Mouse (Mus musculus) mammary gland, adult 2 months (tissue): ENCODE measurements around the gene Ankrd34a. TPM values are rescaled to one million over a fixed set of nuclear protein-coding genes. Genes with fewer than 3 reads are reported as not detected.

Source experiments
- polyA plus RNA-seq: library from polyadenylated mRNA; depleted of rRNA; stranded (reverse); fragments of >200 nt; gene quantifications from 2 replicates; pipeline ENCODE4 v1.2.3, GENCODE M21; 2012; ENCODE audit warnings: low replicate concordance; rRNA removed

The Ankrd34a gene
- 0.49 and 0.62 TPM in 2 replicates for polyA plus RNA-seq

GRCm38 (mm10) chr3:96596228-96596707 lies at the start of gene Ankrd34a:
Gene Ankrd34a (plus strand): TSS chr3:96596636.

GRCm38 (mm10) chr3:96557694-96558093 lies 38.7 kb upstream of the Ankrd34a start, which contains the start of gene Txnip:
Gene Txnip (plus strand): TSS chr3:96557957.

GRCm38 (mm10) chr3:96576690-96577541 lies 19.5 kb upstream of the Ankrd34a start, which contains the start of gene Gm16253:
Gene Gm16253 (plus strand): TSS chr3:96576984.

GRCm38 (mm10) chr3:96593790-96594560 lies 2.5 kb upstream of the Ankrd34a start, which contains the start of gene Polr3gl:
Gene Polr3gl (minus strand): TSS chr3:96594181.

GRCm38 (mm10) chr3:96600639-96601250 lies 4.3 kb downstream of the Ankrd34a start, which contains the start of gene Lix1l:
Gene Lix1l (plus strand): TSS chr3:96601149.

GRCm38 (mm10) chr3:96629729-96630600 lies 33.5 kb downstream of the Ankrd34a start, which contains the start of gene Rbm8a:
Gene Rbm8a (plus strand): TSS chr3:96629933.

GRCm38 (mm10) chr3:96634928-96635879 lies 38.8 kb downstream of the Ankrd34a start, which contains the start of the genes Pex11b and Gm42957:
Gene Pex11b (plus strand): TSS chr3:96635376.
Gene Gm42957 (plus strand): TSS chr3:96635474.

GRCm38 (mm10) chr3:96645018-96645649 lies 48.7 kb downstream of the Ankrd34a start, which contains the start of gene Itga10:
Gene Itga10 (plus strand): TSS chr3:96645584.

Other genes starting within 250 kb of the Ankrd34a start
- gene BC107364, start 144.3 kb upstream of the Ankrd34a start, polyA plus RNA-seq, result 0.29 and 0.76 TPM in 2 replicates
- 0.68 and 132 TPM in 2 replicates for gene Hfe2, start 71.5 kb upstream of the Ankrd34a start, polyA plus RNA-seq
- 685 and 1,326 TPM in 2 replicates for gene Txnip, start 38.7 kb upstream of the Ankrd34a start, polyA plus RNA-seq
- not detected in 2 replicates for gene Gm16253, start 19.7 kb upstream of the Ankrd34a start, polyA plus RNA-seq
- gene Polr3gl, start 2.5 kb upstream of the Ankrd34a start, polyA plus RNA-seq, result 17.5 and 21.4 TPM in 2 replicates
- gene Lix1l, start 4.5 kb downstream of the Ankrd34a start, polyA plus RNA-seq, result 19.1 and 35.6 TPM in 2 replicates
- 3.5 and 7.0 TPM in 2 replicates for gene Rbm8a, start 33.3 kb downstream of the Ankrd34a start, polyA plus RNA-seq
- gene Pex11b, start 38.7 kb downstream of the Ankrd34a start, polyA plus RNA-seq, result 28.7 and 53.0 TPM in 2 replicates
- 0.10 and 0.43 TPM in 2 replicates for gene Gm42957, start 38.8 kb downstream of the Ankrd34a start, polyA plus RNA-seq
- 1.2 and 3.6 TPM in 2 replicates for gene Itga10, start 48.9 kb downstream of the Ankrd34a start, polyA plus RNA-seq
- gene Ankrd35, start 73.5 kb downstream of the Ankrd34a start, polyA plus RNA-seq, result 1.3 and 2.9 TPM in 2 replicates
- 48.5 and 50.7 TPM in 2 replicates for gene Pias3, start 99.7 kb downstream of the Ankrd34a start, polyA plus RNA-seq
- gene Nudt17, start 111.9 kb downstream of the Ankrd34a start, polyA plus RNA-seq, result 12.9 and 18.1 TPM in 2 replicates
- gene Polr3c, start 131.0 kb downstream of the Ankrd34a start, polyA plus RNA-seq, result 26.8 and 36.6 TPM in 2 replicates
- 16.1 and 27.1 TPM in 2 replicates for gene Rnf115, start 131.0 kb downstream of the Ankrd34a start, polyA plus RNA-seq
- gene Pdzk1, start 232.6 kb downstream of the Ankrd34a start, polyA plus RNA-seq, result 0.10 and 0.18 TPM in 2 replicates
- gene Cd160, start 232.7 kb downstream of the Ankrd34a start, polyA plus RNA-seq, result 1.3 and 1.5 TPM in 2 replicates